Mouse (Mus musculus) heart, embryonic 13.5 days (tissue): Measurements from ENCODE around the gene Rbpj. TPM values are rescaled to one million over a fixed set of nuclear protein-coding genes. Genes with fewer than 3 reads are reported as not detected.

Source experiments
- ATAC-seq: fragments of 200-750 bp; cut with Nextera tagmentation; 2 replicates; pipeline ENCODE4 v1.8.0; 2017; ENCODE audit warnings: moderate TSS enrichment; ENCODE audit not compliant: insufficient number of reproducible peaks, low FRiP score, low TSS enrichment; ENCODE audit errors: extremely low read depth
- H3K27ac ChIP-seq: fragments of 300-500 bp; sonication (generic); replicated peaks from 2 replicates; pipeline ENCODE4 v1.5.1; 2015; ENCODE audit warnings: moderate library complexity, mild to moderate bottlenecking, inconsistent platforms
- H3K27me3 ChIP-seq: fragments of 300-500 bp; sonication (generic); replicated peaks from 2 replicates; pipeline ENCODE4 v1.6.1; 2015; ENCODE audit warnings: mild to moderate bottlenecking, inconsistent platforms
- H3K36me3 ChIP-seq: fragments of 300-500 bp; sonication (generic); 2 replicates; pipeline ENCODE4 v1.6.1; 2015; ENCODE audit warnings: mild to moderate bottlenecking, inconsistent platforms
- H3K4me1 ChIP-seq: fragments of 300-500 bp; sonication (generic); 2 replicates; pipeline ENCODE4 v1.6.1; 2015; ENCODE audit warnings: inconsistent platforms
- H3K4me2 ChIP-seq: fragments of 300-500 bp; sonication (generic); 2 replicates; pipeline ENCODE4 v1.6.1; 2015; ENCODE audit warnings: inconsistent platforms, mild to moderate bottlenecking, moderate library complexity
- H3K4me3 ChIP-seq: fragments of 300-500 bp; sonication (generic); 2 replicates; pipeline ENCODE4 v1.5.1; 2015; ENCODE audit warnings: moderate library complexity, mild to moderate bottlenecking, inconsistent platforms
- H3K9ac ChIP-seq: fragments of 300-500 bp; sonication (generic); 2 replicates; pipeline ENCODE4 v1.6.1; 2015; ENCODE audit warnings: inconsistent platforms, mild to moderate bottlenecking, moderate library complexity
- H3K9me3 ChIP-seq: fragments of 300-500 bp; sonication (generic); 2 replicates; pipeline ENCODE4 v1.6.1; 2016; ENCODE audit warnings: inconsistent platforms
- WGBS: fragments of 180-500 bp; shearing (Covaris S2); methylation state at CpG from one replicate; pipeline ENCODE4 v1.1.7; 2015; ENCODE audit warnings: mixed read lengths; 5-methylcytosine and 5-hydroxymethylcytosine counted together
- polyA plus RNA-seq: library from polyadenylated mRNA; unstranded; fragments of >200 nt; fragmentation: Nextera tagmentation; extraction: Ambion mirVana; gene quantifications from 2 replicates; pipeline ENCODE4 v1.2.1, GENCODE M21; 2015

The Rbpj gene
- polyA plus RNA-seq, 1 experiment from 2014 or later = 19.1 TPM

DNA sequence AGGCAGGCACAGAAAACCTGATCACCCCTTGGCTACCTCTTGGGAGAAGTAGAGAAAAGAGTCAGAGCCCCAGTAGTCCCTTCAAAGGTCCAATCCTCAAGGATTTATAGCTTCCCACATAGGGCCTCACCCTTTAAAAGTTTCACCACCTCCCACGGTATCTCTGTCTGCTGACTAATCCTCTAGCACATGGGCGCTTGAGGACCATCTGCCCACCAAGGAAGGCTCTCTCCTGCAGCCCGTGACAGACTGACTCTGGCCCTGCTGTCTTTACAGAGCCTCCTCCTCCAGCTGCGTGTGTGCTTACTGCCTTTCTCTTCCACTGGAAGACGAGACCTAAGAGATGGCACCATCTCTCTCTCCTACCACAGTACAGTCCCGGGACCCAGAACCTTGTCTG, 213.7 kb downstream of the Rbpj start:
- Histone ChIP-seq H3K4me2 (no peak overlapping the region), H3K36me3 (no peaks in the 10 kb centered on the region), H3K27ac (no peak overlapping the region), H3K9ac (no peak overlapping the region), H3K4me1 (peaks cover 12% of the 10 kb centered on the region), H3K27me3 (peaks cover 33% of the 10 kb centered on the region), H3K4me3 (no peak overlapping the region), H3K9me3 (no peaks in the 10 kb centered on the region; the same call in 1 of the 2 replicates)
- 49% methylated on average over 6 of the region's 6 CpGs for WGBS
- no peak for ATAC-seq

DNA sequence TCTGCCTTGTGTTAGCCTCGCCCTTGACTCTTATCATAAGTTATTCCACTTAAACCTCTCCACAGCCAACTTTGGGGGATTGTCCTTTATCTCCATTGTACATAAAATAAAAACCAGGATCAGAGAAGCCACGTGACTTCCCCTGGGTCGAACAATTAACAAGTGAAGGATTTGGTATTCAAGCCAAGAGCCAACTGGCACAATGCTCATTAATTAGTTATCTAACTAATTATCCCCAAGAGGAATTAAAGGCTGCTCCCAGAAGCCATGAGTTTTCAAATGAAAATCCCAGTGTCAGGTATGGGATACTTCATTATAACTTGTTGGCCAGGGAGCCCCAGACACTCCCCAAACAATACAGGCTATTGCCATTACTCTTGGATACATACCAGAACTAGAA, 218.0 kb downstream of the Rbpj start:
- no peak for ATAC-seq
- Histone ChIP-seq H3K36me3 (no peaks in the 10 kb centered on the region), H3K4me2 (no peak overlapping the region), H3K27me3 (peaks cover 49% of the 10 kb centered on the region), H3K9me3 (no peaks in the 10 kb centered on the region; the same call in 1 of the 2 replicates), H3K4me3 (no peak overlapping the region), H3K9ac (no peak overlapping the region), H3K4me1 (peaks cover 12% of the 10 kb centered on the region), H3K27ac (no peak overlapping the region)
- WGBS = 29% methylated on average over 3 of the region's 3 CpGs

DNA sequence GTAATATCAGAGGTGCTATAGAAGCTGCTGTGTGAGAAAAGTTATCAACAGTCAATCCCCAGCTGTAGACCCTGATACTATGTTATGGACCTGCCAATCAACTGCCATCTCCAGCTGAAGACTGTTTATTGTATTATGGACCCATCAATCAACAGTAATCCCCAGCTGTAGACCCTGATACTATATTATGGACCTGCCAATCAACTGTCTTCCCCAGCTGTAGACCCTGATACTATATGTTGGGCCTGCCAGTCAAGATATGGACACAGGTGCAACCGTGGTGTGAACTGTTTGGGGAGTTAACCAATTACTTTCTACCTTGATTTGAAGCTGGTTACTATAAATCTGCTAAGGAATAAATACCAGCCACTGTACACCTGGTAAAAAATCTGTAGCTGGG, 218.5 kb downstream of the Rbpj start:
- Histone ChIP-seq H3K9me3 (no peaks in the 10 kb centered on the region; the same call in 1 of the 2 replicates), H3K27me3 (peaks cover 47% of the 10 kb centered on the region), H3K4me2 (no peak overlapping the region), H3K4me3 (no peak overlapping the region), H3K9ac (no peak overlapping the region), H3K36me3 (no peaks in the 10 kb centered on the region), H3K4me1 (peaks cover 12% of the 10 kb centered on the region), H3K27ac (no peak overlapping the region)
- no peak for ATAC-seq
- 84% methylated on average over 1 of the region's 1 CpGs for WGBS

DNA sequence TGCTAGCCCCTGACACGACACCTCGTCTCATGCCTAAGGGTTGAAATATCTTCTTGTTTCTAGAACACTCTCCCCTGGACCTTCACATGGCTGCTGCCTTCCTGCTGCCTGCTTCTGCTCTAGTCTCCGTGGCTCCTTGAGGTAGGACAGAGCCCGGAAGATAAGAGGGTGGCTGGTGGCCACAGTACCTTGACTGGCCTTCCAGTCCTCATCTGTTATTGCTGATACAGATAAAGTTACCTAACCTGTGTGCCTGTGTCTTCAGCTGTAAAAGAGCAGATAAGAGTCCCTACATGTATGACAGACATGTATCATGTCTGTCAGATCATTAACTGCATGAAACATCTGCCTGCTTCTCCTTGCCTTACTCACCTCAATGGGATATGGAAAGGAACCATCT, 219.7 kb downstream of the Rbpj start:
- Histone ChIP-seq H3K9ac (no peak overlapping the region), H3K4me3 (no peak overlapping the region), H3K9me3 (no peaks in the 10 kb centered on the region; the same call in 1 of the 2 replicates), H3K27ac (no peak overlapping the region), H3K36me3 (no peaks in the 10 kb centered on the region), H3K4me2 (no peak overlapping the region), H3K4me1 (peaks cover 12% of the 10 kb centered on the region), H3K27me3 (peaks cover 42% of the 10 kb centered on the region)
- WGBS = 61% methylated on average over 4 of the region's 4 CpGs
- no peak for ATAC-seq

DNA sequence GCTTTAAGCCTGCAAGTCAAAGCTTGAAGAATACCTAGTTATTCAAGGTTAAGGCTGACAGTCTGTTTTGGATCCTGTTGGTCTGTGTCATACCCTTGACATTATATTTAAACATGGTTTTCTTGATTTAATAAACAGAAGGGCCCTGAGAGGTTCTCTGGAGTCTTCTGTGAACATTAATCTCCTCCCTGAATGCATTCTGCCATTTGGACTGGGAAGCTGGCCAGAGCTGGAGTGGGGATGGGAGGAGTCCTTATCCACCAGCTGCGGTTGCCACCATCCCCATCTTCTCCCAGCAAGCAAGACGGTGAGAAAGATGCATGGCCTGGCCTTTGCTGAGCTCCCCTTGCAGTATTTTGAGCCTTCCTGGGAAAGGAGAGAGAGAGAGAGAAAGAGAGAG, 220.4 kb downstream of the Rbpj start:
- Histone ChIP-seq H3K9me3 (no peaks in the 10 kb centered on the region; the same call in 1 of the 2 replicates), H3K4me2 (no peak overlapping the region), H3K9ac (no peak overlapping the region), H3K4me3 (no peak overlapping the region), H3K4me1 (peaks cover 12% of the 10 kb centered on the region), H3K27ac (no peak overlapping the region), H3K27me3 (peaks cover 42% of the 10 kb centered on the region), H3K36me3 (no peaks in the 10 kb centered on the region)
- ATAC-seq = no peak
- 74% methylated on average over 2 of the region's 2 CpGs for WGBS

DNA sequence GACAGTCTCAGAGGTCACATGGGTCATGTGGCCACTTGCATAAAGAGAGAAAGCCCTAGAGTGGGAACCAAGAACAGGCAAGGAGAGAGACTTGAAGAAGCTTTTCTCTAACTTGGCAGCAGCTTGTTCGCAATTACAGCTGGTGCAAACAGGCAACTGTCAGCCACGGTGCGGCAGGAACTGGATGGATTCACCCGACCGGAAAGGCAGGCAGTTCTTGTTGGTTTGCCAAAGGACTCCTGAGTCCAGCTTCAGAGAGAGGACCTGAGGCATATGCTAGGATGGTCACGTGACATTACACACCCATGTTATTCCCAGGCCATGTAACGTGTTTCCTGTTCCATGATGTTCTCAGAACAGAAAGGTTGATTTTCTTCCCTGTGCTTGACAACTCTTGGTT, 222.4 kb downstream of the Rbpj start:
- H3K4me1 ChIP-seq = peaks cover 8% of the 10 kb centered on the region
- no peak overlapping the region for H3K27ac ChIP-seq
- no peaks in the 10 kb centered on the region for H3K36me3 ChIP-seq
- ATAC-seq = no peak
- no peaks in the 10 kb centered on the region for H3K9me3 ChIP-seq
- H3K4me3 ChIP-seq = no peak overlapping the region
- no peak overlapping the region for H3K9ac ChIP-seq
- no peak overlapping the region for H3K4me2 ChIP-seq
- WGBS = 83% methylated on average over 7 of the region's 7 CpGs
- peaks cover 35% of the 10 kb centered on the region for H3K27me3 ChIP-seq

DNA sequence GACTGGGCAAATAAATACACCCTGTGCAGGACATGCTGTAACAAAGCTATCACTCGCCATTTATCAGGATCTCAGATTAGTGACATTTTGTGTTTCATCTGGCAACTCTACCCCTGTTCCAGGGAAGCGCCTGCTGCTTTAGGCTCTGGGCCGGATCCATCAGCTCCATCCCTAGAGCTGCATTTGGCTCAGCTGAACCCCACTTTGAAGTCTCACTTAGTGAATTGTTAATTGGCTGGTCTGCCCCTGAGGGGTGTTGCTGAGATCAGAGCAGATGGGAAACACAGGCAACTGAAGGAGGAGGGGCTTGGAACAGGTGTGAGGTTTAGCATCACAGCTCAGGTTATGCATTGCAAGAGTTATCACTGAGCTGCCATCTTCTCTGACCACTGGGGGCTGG, 225.6 kb downstream of the Rbpj start:
- H3K4me1 ChIP-seq = no peaks in the 10 kb centered on the region
- H3K27me3 ChIP-seq = peaks cover 13% of the 10 kb centered on the region
- ATAC-seq = no peak
- no peak overlapping the region for H3K4me3 ChIP-seq
- no peaks in the 10 kb centered on the region for H3K36me3 ChIP-seq
- WGBS = 47% methylated on average over 3 of the region's 3 CpGs
- H3K4me2 ChIP-seq = no peak overlapping the region
- H3K9ac ChIP-seq = no peak overlapping the region
- H3K27ac ChIP-seq = no peak overlapping the region
- no peaks in the 10 kb centered on the region for H3K9me3 ChIP-seq

DNA sequence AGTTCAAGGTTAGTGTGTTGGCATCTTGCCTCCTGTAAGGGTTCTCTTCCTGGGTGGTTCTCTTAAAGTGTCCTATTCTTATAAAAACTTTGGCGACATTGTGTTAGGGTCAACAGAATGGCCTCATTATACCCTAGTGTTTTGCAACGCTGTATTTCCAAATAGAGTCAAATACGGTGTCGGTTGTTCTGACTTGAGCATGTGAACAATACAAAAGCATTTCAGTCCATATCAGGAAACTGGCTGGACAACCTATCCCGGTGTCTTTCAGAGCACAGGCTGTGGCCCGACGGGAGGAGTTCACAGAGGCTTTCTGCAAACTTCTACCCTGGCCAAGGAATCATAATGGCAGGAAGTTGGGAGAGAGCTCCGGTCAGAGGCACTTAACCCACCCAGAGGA, 226.1 kb downstream of the Rbpj start:
- 64% methylated on average over 8 of the region's 8 CpGs for WGBS
- H3K4me3 ChIP-seq = no peak overlapping the region
- no peak overlapping the region for H3K27ac ChIP-seq
- ATAC-seq = no peak
- peaks cover 8% of the 10 kb centered on the region for H3K27me3 ChIP-seq
- no peaks in the 10 kb centered on the region for H3K4me1 ChIP-seq
- H3K36me3 ChIP-seq = no peaks in the 10 kb centered on the region
- no peak overlapping the region for H3K4me2 ChIP-seq
- H3K9me3 ChIP-seq = no peaks in the 10 kb centered on the region
- no peak overlapping the region for H3K9ac ChIP-seq

DNA sequence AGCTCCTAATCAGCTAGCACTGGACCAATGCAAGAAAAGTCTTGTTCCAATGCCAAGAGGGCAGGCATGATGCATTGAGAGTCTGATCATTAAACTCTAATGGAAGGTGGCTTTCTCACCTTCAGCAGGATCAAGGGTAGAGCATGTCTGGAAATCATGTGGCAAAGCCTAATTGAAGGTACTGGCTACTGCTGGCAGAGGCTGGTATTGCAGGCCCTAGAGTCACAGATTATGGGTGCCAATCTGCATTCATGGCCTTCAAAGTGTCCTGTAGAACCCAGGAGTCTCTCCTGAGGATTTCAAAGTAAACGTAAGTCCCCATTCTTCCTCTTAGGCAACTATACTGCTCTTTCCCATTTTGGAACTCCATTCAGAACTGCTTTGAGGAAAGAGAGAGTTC, 226.7 kb downstream of the Rbpj start:
- Histone ChIP-seq H3K27ac (no peak overlapping the region), H3K9ac (no peak overlapping the region), H3K27me3 (peaks cover 2% of the 10 kb centered on the region; the same call in 1 of the 2 replicates), H3K4me2 (no peak overlapping the region), H3K4me3 (no peak overlapping the region), H3K36me3 (no peaks in the 10 kb centered on the region), H3K4me1 (no peaks in the 10 kb centered on the region), H3K9me3 (no peaks in the 10 kb centered on the region)
- no peak for ATAC-seq
- WGBS = 90% methylated on average over 1 of the region's 1 CpGs

DNA sequence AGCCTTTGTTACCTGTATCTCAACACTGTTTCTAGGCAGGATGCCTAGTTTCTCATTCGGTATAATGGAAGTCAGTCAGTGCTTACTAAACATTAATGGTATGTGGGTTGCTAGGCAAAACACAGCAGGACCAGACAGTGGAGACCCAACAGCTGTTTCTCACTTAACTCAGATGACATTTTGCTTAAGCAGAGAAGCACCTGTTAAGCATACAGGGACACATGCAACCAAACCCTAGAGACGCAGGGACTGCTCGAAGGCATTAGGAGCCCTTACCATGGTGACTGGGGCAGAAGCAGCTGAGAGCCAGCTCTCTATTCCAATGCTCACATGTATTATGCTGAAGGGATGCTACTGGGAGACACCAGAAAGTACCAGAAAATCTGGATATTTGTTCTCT, 230.7 kb downstream of the Rbpj start:
- H3K36me3 ChIP-seq = no peaks in the 10 kb centered on the region
- ATAC-seq = no peak
- 61% methylated on average over 3 of the region's 3 CpGs for WGBS

DNA sequence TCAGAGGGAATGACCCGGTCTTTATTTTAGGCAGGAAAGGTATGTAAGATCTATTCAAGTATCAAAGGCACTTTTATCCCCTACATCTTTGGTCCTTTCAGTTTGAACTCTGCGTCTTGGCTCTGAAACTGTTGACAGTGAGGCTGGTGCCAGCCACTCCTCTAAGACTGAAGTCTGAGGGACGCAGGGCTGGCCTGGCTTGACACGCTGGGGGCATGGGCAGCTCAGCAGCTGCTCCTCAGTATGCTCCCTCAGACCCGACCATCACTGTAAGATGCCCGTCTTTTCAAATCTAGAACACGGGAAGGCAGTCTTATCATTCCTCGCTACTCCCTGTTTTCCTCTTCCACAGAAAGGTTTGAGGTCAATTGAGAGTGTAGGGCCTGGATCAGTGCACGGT, 231.8 kb downstream of the Rbpj start:
- WGBS = 66% methylated on average over 9 of the region's 9 CpGs
- Histone ChIP-seq H3K4me2 (no peak overlapping the region), H3K4me3 (no peak overlapping the region), H3K4me1 (no peaks in the 10 kb centered on the region), H3K36me3 (no peaks in the 10 kb centered on the region), H3K27ac (no peak overlapping the region), H3K9ac (no peak overlapping the region), H3K27me3 (0 out of 2 replicates have a peak, but pooled peaks cover 3% of the 10 kb centered on the region), H3K9me3 (no peaks in the 10 kb centered on the region)
- no peak for ATAC-seq

More for the DNA sequence above, 230.7 kb downstream of the Rbpj start:
- Histone ChIP-seq H3K4me3 (no peak overlapping the region), H3K9ac (no peak overlapping the region), H3K9me3 (no peaks in the 10 kb centered on the region), H3K27ac (no peak overlapping the region), H3K27me3 (no peaks in the 10 kb centered on the region), H3K4me2 (no peak overlapping the region), H3K4me1 (no peaks in the 10 kb centered on the region)

DNA sequence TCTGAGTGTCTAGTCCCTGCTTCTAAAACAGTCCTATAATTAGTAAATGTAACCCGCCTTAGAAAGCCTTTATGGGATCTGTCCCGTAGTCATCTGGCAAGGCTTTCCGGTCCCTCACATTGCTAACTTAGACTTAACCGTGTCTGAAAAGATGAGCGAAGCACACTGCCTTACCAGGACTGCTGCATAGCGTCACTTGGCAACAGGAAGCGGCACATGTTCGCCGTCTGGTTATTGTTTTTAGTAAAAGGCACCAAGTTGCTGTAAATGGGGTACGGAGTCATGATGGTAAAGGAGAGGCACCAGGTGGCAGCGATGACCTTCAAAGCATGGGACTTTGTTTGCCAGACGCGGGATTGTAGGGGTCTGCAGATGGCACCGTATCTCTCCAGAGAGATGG, 236.7 kb downstream of the Rbpj start:
- Histone ChIP-seq H3K4me2 (no peak overlapping the region), H3K9ac (no peak overlapping the region), H3K27ac (no peak overlapping the region), H3K27me3 (0 out of 2 replicates have a peak, but pooled peaks cover 3% of the 10 kb centered on the region), H3K4me1 (no peaks in the 10 kb centered on the region), H3K9me3 (no peaks in the 10 kb centered on the region), H3K36me3 (no peaks in the 10 kb centered on the region), H3K4me3 (no peak overlapping the region)
- 82% methylated on average over 14 of the region's 14 CpGs for WGBS
- ATAC-seq = no peak
